Mouse (Mus musculus) thymus, postnatal 36 days (tissue): ENCODE measurements around the gene Galns.
"Not testable (repeated sequence)": the region's sequence is repeated elsewhere in the genome, so short reads cannot be mapped to it uniquely, and the experiment has no call there.

Experiments
- DNase-seq, 2 experiments: peaks; one replicate each; pipeline ENCODE4 v3.0.0; 2022; ENCODE audit warnings: mixed read lengths in 2 of 2

Gene Galns

GRCm38 (mm10) chr8:122633205-122633604 is 21.9 kb upstream of the Galns start:
- DNase-seq = no peak

GRCm38 (mm10) chr8:122632134-122632533 is 20.9 kb upstream of the Galns start:
- not testable (repeated sequence) for DNase-seq

- DNase-seq = no peak
Observed at GRCm38 (mm10) chr8:122630696-122631095, 19.4 kb upstream of the Galns start.

DNA sequence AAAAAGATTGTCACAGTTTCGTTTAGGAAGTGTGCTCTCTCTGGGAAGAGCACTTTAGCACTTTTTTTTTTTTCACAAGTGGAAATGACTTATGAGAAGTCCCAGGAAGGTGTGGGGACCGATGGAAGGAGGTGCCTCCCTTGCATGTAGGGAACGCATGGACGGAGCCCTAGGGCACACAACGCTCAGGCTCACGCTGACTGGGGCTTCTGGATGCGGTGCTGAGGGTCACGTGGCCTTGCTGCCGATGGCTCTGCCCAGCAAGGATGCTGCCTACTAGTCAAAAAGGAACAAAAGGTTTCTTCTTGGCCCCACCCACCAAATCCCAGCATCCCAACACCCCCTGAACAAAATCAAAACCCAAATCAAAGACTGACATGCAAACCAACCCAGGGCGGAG is 18.1 kb upstream of the Galns start:
- no peak for DNase-seq

DNA sequence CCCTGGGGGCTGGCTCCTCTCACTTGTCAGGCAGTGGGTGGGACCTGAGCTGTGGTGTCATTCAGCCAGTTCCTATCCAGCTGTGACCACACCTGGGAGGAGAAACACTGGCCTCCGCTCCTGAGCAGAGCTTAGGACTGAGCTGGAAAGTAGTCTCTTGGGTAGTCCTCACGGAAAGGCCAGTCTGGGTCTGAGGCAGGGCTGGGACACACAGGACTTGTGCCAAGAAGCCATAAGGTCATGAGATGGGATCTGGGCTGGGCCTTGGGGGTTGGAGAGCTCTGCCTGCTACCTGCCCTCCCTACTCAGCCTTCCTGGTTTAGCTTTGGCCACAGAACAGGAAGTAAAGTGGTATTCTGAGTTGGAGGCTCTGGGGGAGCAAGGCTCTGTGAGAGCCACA is 15.6 kb upstream of the Galns start:
- DNase-seq = no peak

DNA sequence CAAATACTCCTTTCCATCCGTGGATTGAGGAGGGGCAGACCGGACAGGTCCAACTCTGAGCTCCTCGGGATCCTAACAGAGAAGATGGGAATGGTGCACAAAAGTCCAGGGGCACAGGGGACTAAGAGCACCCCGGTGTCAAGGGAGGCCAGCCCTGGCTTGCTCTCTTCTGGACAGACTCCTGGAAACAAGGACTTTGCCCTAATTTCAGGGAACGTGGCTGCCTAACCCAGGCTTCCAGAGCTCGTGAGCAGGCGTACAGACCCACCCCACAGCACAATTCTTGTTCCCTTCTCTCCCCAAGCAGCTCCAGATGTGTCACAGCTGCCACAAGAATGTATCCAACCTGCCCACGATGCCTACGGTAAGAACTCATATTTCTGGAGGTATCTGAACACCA is 14.5 kb upstream of the Galns start:
- DNase-seq = no peak

DNA sequence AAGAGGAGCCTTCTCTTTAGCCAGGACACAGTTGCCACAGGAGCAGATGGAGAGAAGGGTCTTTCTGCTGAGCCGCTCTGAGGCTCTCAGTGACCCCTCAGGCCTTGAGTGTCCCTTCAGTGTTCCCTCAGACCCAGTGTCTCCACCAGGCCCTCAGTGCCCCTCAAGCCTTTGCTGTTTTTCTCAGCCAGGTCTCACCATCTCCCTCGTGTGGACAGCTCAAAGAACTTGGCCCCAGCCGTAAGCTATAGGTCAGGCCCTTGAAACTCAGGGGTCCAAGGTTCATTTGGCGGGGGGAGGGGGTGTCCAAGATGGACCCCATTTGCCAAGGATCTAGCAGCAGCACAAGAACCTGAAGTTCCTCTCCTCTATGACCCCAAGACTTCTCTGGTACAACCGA is 13.4 kb upstream of the Galns start:
- DNase-seq = no peak

DNA sequence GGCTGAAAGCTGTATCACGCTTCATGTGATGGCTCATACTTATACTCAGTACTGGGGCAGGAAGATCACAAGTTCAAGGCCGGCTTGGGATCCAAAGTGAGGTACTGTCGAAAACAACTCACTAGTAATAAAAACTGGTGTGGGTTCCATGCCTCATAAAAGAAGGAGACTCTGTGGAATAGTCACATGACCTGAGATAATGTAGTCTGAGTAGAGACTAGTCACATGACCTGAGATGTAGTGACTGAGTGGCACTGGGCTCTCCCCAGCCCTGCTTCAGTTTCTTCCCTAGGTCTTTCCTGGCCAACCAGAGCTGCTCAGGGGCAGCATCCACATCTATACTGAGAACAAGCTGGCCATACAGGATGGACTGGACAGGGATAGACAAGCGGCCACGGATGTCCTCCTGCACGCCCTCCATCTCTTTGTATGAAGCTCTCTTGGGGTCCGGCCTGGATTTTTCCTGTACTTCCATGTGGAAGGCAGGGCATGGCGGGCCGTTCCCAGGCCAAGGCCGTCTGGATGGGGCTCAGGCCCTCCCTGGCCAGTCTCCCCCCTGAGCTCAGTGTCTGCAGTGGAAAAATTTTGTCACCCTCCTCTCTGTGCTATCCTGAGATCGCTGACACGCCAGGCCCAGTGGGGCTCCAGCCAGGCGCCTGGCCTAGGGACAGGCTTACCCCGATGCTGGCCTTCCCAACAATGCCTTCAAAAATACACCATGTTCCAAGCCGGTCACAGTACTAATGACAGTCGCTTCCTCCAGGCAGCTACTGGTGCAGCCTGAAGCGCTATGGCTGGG is 12.8 kb upstream of the Galns start:
- no peak for DNase-seq

GRCm38 (mm10) chr8:122622727-122623126 is 11.5 kb upstream of the Galns start, which contains the start of gene Pabpn1l:
TSS of gene Pabpn1l (minus strand) at chr8:122622739.
- DNase-seq = no peak

DNA sequence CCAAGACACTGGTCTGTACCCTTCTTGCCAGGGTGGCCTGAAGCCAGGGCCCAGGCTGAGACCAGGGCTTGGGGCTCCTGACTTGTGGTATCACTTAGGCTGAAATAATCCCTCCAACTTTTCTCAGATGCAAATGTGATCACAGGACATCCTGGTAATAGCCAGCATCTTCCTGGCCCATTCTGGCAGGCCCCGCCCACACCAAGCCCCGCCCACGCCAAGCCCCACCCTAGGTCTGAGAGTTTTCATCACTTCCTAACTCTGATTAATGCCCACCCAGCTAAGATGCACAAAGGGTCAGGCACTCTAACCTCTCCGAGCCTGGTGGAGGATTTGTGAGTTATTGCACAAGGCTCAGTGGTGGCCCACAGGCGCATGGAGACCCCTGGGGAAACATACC is 9.2 kb upstream of the Galns start:
- DNase-seq = no peak

- no peak for DNase-seq
Observed at GRCm38 (mm10) chr8:122618660-122619378, 7.6 kb upstream of the Galns start.

DNA sequence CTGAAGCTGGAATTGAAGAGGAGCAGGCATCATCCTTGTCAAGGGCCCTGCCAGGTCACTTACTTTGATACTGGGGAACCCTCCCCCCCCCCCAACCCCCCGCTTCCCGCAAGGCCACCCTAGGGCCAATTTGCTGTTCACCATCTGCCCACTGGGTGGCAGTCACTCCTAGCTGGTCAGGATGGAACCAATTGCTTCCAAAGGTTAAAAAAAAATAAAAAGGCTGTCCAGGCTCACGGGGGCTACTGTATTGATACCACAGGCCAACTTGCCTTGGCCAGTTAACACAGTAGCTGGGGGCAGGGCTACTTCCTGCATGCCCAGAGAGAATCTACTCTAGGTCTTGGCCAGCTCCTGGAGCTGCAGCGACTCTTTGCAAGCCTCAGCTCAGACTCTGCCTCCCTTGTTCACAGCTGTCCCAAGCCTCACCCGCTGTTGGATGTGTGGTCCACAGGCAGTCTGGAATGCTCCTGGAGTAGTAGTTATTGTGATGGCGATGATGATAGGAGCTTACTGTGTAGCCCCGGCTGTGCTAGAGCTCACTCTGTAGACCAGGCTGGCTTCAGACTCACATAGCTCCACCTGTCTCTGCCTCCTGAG is 6.8 kb upstream of the Galns start:
- DNase-seq = peak; percentile 75 to 83

- no peak for DNase-seq
Observed at GRCm38 (mm10) chr8:122616181-122616905, 5.1 kb upstream of the Galns start.

DNA sequence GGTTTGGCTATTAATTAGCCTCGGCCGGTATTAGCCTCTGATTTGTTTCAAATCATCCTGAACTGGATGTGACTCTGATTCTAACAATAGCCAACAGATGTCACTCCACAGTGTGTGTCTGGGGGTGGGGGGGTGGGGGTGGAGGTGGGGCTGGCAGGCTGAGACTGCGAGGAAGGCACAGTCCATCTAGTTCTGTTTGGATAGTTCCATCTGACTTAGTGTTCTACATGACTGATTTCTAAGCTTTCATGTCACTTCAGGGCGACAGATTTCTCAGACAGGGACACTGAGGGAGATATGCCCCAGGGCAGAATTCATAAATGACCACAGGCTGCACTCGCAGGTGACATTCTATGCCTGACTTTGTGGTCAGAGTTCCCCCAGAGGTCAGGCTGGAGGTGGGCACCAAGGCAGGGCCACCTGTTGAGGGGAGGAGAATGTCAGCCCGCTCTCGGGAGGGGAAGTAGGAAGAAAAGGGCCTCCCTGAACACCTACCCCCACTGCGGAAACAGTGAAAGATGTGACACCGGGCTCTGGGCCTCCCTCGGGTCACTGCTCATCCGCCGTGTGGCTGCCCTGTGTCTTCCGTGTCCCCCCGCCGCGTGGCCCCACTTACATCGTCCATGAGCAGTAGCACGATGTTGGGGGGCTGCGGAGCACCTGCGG is 518 bp downstream of the Galns start:
- DNase-seq = no peak

DNA sequence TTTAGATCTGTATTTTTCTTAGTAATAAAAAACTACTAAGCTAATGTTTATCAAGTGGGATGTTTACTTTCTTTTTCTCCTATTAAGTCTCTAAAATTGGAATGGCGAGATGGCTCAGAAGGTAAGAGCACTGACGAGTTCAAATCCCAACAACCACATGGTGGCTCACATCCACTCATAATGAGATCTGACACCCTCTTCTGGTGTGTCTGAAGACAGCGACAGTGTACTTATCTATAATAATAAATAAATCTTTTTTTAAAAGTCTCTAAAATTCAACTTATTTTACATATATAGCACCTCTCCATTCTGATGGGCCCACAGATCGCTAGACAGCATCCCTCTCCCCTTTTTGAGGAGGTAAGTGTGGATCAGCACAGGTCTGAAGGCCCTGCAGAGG is 1.1 kb downstream of the Galns start:
- DNase-seq = no peak

DNA sequence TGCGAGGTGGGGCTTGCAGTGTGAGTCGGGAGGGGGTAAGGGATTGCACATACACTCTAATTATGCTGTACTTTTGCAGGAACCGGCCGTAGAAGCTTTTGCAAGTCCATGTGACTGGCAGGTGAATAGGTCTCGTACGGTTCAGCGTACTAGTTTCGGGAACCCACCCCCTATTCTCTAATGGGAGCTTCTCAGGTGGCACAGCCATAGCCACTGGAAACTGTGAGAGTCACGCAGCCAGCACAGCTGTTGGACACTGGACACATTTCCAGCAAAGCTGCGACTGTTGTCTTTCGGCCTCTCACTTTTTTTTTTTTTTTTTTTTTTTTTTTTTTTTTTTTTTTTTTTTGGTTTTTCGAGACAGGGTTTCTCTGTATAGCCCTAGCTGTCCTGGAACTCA is 4.5 kb downstream of the Galns start:
- DNase-seq = no peak

DNA sequence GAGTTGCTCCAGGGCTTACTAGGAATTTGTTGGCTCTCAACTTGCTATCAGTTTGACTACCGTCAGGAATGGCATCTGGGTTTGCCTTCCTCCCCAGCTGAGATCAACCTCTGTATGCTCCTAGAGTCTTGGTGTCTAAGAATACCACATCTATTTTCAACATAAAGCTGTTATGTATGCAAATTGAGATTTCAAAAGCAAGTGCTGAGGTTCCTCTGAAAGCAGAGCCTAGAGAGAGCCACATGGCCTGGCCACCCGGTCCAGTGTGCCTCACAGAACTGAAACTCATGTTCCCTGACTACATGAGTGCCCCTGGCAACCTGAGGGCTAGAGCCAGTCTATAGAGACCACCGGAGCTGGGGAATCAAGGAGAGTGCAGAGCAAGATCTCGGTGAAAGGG is 5.9 kb downstream of the Galns start:
- DNase-seq = no peak

GRCm38 (mm10) chr8:122604640-122605039 is 6.6 kb downstream of the Galns start:
- DNase-seq = no peak

DNA sequence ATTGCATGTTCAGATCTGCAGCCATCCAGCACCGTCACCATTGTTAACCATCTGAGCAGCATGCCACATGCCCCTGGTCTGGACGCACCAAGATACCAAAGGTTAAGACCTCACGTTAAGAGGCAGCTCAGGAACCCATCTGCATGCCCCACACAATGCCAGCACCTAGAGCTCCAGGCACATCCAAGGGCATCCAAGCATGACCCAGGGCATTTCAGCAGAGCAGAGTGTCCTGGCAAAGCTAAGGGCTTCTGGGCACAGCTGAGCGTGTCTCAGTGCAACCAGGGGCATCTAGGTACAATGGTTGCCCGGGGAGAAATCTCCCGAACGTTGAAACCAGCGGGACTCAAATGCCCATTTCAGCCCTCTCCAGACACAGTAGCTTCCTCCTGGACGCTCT is 10.6 kb downstream of the Galns start:
- DNase-seq = no peak

GRCm38 (mm10) chr8:122596031-122596430 is 15.2 kb downstream of the Galns start:
- DNase-seq = peak; percentile 30 to 40

GRCm38 (mm10) chr8:122593783-122594507 is 17.3 kb downstream of the Galns start:
- no peak for DNase-seq

DNA sequence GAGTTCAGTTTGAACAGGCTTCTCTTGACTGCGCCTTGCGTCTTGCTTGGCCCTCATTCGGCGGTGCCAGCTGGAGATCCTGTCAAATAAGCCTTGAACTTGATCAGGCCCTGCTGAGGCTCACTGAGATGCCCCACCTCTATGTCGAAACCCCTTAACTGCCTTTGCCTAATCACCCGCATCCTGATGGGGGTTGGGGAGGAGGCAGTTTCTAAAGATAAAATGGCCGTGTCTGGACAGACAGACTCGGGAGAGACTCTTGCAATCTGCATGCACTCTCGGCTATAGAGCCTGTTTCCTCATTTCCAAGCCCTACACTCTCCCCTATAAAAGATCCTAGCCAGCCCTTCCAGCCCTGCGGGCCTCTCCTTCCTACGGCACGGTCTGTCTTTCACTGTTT is 18.0 kb downstream of the Galns start:
- DNase-seq = no peak
